Mouse (Mus musculus) neural tube, embryonic 11.5 days (tissue): ENCODE measurements around the gene Tle2. TPM values are rescaled to one million over a fixed set of nuclear protein-coding genes. Genes with fewer than 3 reads are reported as not detected.
A peak's percentile ranks its signal among the peaks of the same experiment; 100 is the strongest.

Experiments used
- ATAC-seq: fragments of 200-750 bp; cut with Nextera tagmentation; 2 replicates; pipeline ENCODE4 v1.8.0; 2017; ENCODE audit warnings: moderate number of reproducible peaks, mild to moderate bottlenecking, moderate TSS enrichment, moderate library complexity; ENCODE audit not compliant: insufficient read depth, low FRiP score, low TSS enrichment
- DNase-seq: peaks from one replicate; pipeline ENCODE4 v3.0.0-alpha.2; 2015; ENCODE audit warnings: low spot score
- H3K27ac ChIP-seq: fragments of 300-500 bp; sonication (generic); 2 replicates; pipeline ENCODE4 v1.5.1; 2014; ENCODE audit warnings: low read depth, mild to moderate bottlenecking, low read length
- H3K27me3 ChIP-seq: fragments of 300-500 bp; sonication (generic); 2 replicates; pipeline ENCODE4 v1.6.1; 2014; ENCODE audit warnings: mild to moderate bottlenecking, low read length, mixed read lengths; ENCODE audit not compliant: control insufficient read depth, insufficient read depth
- H3K36me3 ChIP-seq: fragments of 300-500 bp; sonication (generic); 2 replicates; pipeline ENCODE4 v1.6.1; 2014; ENCODE audit warnings: mild to moderate bottlenecking, low read length, moderate library complexity, mixed read lengths; ENCODE audit not compliant: control insufficient read depth, insufficient read depth
- H3K4me1 ChIP-seq: fragments of 300-500 bp; sonication (generic); 2 replicates; pipeline ENCODE4 v1.6.1; 2014; ENCODE audit warnings: low read length, mixed read lengths; ENCODE audit not compliant: control insufficient read depth, insufficient read depth
- H3K4me2 ChIP-seq: fragments of 300-500 bp; sonication (generic); 2 replicates; pipeline ENCODE4 v1.6.1; 2014; ENCODE audit warnings: low read depth, mild to moderate bottlenecking, moderate library complexity
- H3K4me3 ChIP-seq: fragments of 300-500 bp; sonication (generic); 2 replicates; pipeline ENCODE4 v1.5.1; 2014; ENCODE audit warnings: low read depth, low read length
- H3K9ac ChIP-seq: fragments of 300-500 bp; sonication (generic); 2 replicates; pipeline ENCODE4 v1.6.1; 2014; ENCODE audit warnings: mild to moderate bottlenecking, low read length
- H3K9me3 ChIP-seq: fragments of 300-500 bp; sonication (generic); 2 replicates; pipeline ENCODE4 v1.6.1; 2016; ENCODE audit warnings: low read length; ENCODE audit not compliant: control insufficient read depth
- WGBS: fragments of 180-500 bp; shearing (Covaris S2); extraction: QIAGEN DNeasy Blood & Tissue Kit; methylation state at CpG from one replicate; pipeline ENCODE4 v1.1.7; 2014; 5-methylcytosine and 5-hydroxymethylcytosine counted together
- polyA plus RNA-seq: library from polyadenylated mRNA; unstranded; fragments of >200 nt; fragmentation: Nextera tagmentation; extraction: Ambion mirVana; gene quantifications from 2 replicates; pipeline ENCODE4 v1.2.1, GENCODE M21; 2014

The Tle2 gene
- polyA plus RNA-seq, 1 experiment from 2014 or later = 7.0 TPM

DNA sequence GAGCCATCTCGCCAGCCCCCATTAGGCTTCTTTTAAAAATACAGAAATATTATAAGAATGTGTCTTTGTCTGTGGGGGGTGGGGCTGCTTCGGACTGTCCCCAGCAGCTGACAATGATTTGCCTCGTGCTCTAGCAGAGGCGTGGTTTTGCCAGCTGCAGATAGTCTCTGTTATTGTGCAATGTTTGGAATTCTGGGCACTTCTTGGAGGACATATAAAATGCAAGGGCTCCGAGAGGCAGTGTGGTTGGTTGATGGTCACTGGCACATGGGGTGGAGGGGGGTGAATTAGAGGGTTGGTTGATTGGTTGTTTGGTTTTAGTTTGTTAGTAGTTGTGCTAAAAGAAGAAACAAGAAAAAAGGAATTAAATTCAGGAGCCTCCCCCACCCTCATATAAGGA, 45.6 kb downstream of the Tle2 start:
- Histone ChIP-seq H3K27me3 (no peaks in the 10 kb centered on the region), H3K36me3 (peaks cover 2% of the 10 kb centered on the region; the same call in 1 of the 2 replicates), H3K4me1 (no peaks in the 10 kb centered on the region), H3K4me2 (no peak overlapping the region), H3K9ac (no peak overlapping the region), H3K4me3 (no peak overlapping the region), H3K9me3 (no peaks in the 10 kb centered on the region), H3K27ac (no peak overlapping the region)
- DNase-seq (no peak), ATAC-seq (no peak)
- WGBS = 88% methylated on average over 5 of the region's 5 CpGs

DNA sequence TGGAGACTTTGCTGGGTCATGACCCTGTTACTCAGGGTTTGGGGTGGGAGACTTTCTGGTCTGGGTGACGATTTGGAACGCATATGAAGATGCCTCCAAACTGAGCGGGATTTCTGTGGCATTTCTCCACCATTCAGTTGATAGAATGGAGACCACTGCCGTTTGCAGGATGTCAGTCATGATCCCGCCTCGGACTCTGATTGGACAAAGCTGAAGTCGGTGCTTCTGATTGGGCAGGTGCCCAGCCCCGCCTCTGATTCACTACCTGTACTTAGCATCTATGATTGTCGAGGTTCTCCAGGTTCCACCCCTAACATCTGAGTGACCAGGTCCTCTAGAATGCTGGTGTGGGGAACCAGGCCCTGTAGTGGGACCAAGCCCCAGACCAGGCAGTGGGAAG, 46.4 kb downstream of the Tle2 start:
- H3K4me1 ChIP-seq = 0 out of 2 replicates have a peak, but pooled peaks cover under 1% of the 10 kb centered on the region
- 56% methylated on average over 9 of the region's 9 CpGs for WGBS
- H3K27ac ChIP-seq = no peak overlapping the region
- H3K4me3 ChIP-seq = no peak overlapping the region
- no peaks in the 10 kb centered on the region for H3K27me3 ChIP-seq
- ATAC-seq = no peak
- H3K9ac ChIP-seq = no peak overlapping the region
- H3K9me3 ChIP-seq = no peaks in the 10 kb centered on the region
- H3K36me3 ChIP-seq = peaks cover 4% of the 10 kb centered on the region; the same call in 1 of the 2 replicates
- no peak for DNase-seq
- no peak overlapping the region for H3K4me2 ChIP-seq

- 64% methylated on average over 8 of the region's 8 CpGs for WGBS
- Histone ChIP-seq H3K9ac (no peak overlapping the region), H3K27me3 (no peaks in the 10 kb centered on the region), H3K36me3 (peaks cover 4% of the 10 kb centered on the region; the same call in 1 of the 2 replicates), H3K9me3 (no peaks in the 10 kb centered on the region), H3K4me1 (0 out of 2 replicates have a peak, but pooled peaks cover 4% of the 10 kb centered on the region), H3K4me3 (no peak overlapping the region), H3K27ac (no peak overlapping the region), H3K4me2 (no peak overlapping the region)
- ATAC-seq (no peak), DNase-seq (no peak)
These were observed 49.1 kb downstream of the Tle2 start for GRCm38 (mm10) chr10:81623441-81623840.

DNA sequence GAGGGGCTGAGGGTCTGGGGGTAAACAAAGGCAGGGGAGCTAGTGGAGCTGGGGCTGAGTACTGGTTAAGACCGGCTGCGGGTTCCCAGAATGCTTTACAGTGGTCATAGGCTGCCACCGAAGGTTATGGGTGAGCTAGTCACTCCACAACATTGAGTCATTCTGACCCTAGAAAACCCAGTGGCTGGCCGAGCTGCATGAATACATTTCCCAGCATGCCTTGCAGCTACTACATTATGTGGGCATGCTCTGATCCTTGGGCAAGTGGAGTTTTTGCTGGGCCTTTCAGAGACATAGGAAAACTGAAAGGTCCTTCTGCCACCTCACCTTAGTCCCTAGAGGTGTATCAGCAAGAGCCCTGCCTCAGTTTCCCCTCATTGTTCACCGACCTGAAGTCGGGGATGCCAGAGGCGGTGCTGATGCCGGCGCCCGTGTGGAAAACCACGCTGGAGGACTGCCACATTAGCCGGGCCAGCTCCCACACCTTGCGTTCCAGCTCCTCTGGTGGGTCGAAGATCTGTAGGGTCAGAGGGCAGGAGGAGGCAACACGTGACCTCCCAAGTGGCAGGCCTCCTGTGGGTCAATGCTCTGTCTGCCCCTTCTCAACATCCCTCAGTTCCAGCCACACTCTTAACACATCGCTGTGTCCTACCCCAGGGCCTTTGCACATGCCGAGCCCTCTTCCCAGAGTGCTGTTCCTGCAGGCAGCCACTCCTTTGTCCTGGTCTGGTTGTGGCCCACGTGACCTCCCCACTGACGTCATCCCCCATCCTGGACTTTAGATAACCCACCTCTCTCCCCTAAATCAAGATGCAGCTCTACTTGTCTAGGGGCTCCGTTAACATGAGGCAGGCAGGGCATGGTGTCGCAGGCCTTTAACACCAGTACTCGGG, 52.0 kb downstream of the Tle2 start:
- Histone ChIP-seq H3K27ac (no peak overlapping the region), H3K9ac (peak overlapping the region; percentile 60), H3K4me2 (peak overlapping the region; percentile 78), H3K4me1 (0 out of 2 replicates have a peak, but pooled peaks cover 4% of the 10 kb centered on the region), H3K4me3 (peak overlapping the region; percentile 47), H3K9me3 (no peaks in the 10 kb centered on the region), H3K27me3 (no peaks in the 10 kb centered on the region), H3K36me3 (peaks cover 2% of the 10 kb centered on the region; the same call in 1 of the 2 replicates)
- 93% methylated on average over 22 of the region's 22 CpGs for WGBS
- ATAC-seq (no peak), DNase-seq (no peak)

DNA sequence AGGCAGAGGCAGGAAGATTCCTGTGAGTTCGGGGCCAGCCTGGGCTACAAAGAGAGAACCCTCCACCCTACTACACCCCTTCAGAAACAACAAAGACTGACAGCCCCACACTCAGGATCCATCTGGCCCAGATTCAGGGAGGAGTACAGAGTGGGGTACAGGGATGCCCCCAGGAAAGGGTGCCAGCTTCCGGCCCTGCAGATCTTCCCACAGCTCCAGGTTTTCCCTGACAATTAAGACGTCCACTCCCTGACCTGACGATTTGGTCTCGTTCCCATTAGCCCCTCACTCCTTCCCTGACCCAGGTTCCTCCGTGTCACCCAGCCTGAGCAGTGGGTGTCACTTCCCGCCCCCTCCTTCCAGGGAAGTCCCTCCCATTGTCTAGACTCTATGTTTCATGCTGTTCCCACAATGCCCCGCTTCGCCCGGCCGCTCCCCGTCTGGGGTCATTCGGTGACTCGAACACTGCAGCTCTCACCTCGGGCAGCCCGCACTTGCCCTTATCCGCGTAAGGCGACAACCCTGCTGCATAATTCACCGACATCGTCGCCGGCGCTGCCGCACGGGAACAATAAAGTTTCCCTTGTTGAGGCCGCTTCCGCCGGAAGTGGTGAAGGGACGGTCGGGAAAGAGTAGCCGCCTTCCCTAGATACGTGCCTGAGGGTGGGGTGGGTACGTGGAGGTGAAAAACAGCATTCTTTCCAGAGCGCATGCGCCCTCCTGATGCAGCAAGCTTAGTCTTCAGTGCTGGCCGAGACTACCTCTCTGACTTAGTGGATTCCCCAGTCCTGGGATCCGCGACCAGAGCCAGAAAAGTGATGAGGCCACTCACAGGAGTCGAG, 52.9 kb downstream of the Tle2 start, which contains the start of gene Sirt6:
TSS of gene Sirt6 (minus strand) at position 804 of the 842 bp plus-strand sequence.
- 0 out of 2 replicates have a peak, but pooled peaks cover 4% of the 10 kb centered on the region for H3K4me1 ChIP-seq
- H3K27me3 ChIP-seq = no peaks in the 10 kb centered on the region
- peak within 1 kb of the TSS; percentile 39 for H3K27ac ChIP-seq
- H3K4me3 ChIP-seq = peak within 1 kb of the TSS; percentile 47
- H3K36me3 ChIP-seq = peaks cover 2% of the 10 kb centered on the region; the same call in 1 of the 2 replicates
- WGBS = 4% methylated on average over 40 of the region's 40 CpGs
- H3K9ac ChIP-seq = peak within 1 kb of the TSS; percentile 60
- H3K9me3 ChIP-seq = no peaks in the 10 kb centered on the region
- peak within 1 kb of the TSS; percentile 78 for H3K4me2 ChIP-seq
- ATAC-seq (peak; percentile 88), DNase-seq (peak; percentile 92)

DNA sequence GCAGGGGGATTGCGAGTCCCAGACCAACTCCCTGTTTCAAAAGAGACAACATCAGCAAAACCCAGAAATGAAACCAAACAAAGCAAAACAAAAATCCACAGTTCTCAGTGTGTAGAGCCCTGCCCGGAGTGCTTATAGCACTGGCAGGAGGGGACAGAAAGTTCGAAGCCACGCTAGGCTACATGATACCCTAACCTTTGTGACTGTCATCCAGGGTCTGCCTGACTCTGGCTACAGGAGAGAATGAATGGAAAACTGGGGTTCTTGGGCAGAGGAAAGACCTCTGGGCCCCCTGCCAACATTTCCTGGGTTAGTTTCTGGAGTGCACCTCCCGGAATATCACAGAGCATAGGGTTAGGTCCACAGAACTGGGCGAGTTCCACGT, 53.5 kb downstream of the Tle2 start:
- Histone ChIP-seq H3K36me3 (peaks cover 2% of the 10 kb centered on the region; the same call in 1 of the 2 replicates), H3K9me3 (no peaks in the 10 kb centered on the region), H3K4me2 (peak overlapping the region; percentile 78), H3K27me3 (no peaks in the 10 kb centered on the region), H3K4me1 (0 out of 2 replicates have a peak, but pooled peaks cover 4% of the 10 kb centered on the region), H3K4me3 (peak overlapping the region; percentile 47), H3K9ac (peak overlapping the region; percentile 60), H3K27ac (peak overlapping the region; percentile 39)
- DNase-seq (no peak), ATAC-seq (peak; percentile 33)
- 71% methylated on average over 7 of the region's 7 CpGs for WGBS

DNA sequence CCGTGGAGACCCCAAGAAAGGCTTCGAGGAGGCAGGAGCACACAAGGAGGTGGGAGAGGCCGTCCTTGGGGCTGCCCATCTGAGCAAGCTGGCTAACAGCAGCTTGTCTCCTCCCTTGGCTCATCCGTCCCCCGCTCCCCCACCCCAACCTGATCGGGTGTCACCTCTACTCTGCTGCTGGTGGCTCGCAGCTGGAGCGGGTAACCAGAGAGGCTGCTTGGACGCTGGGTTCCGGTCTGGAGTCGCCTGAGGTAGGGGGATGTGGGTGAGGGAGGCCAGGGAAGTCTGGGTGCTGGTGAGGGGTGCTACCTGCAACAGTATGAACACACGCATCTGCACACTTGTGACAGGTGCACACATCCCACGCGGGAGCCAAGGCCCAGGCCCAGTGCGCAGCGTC, 54.0 kb downstream of the Tle2 start, which contains the start of gene Ankrd24:
TSS of gene Ankrd24 (plus strand) at position 151 of the 400 bp plus-strand sequence.
- Histone ChIP-seq H3K9me3 (no peaks in the 10 kb centered on the region), H3K4me1 (0 out of 2 replicates have a peak, but pooled peaks cover 4% of the 10 kb centered on the region), H3K27me3 (no peaks in the 10 kb centered on the region), H3K4me2 (peak within 1 kb of the TSS; percentile 78), H3K27ac (peak within 1 kb of the TSS; percentile 39), H3K4me3 (peak within 1 kb of the TSS; percentile 47), H3K36me3 (peaks cover 2% of the 10 kb centered on the region; the same call in 1 of the 2 replicates), H3K9ac (peak within 1 kb of the TSS; percentile 60)
- ATAC-seq (no peak), DNase-seq (no peak)
- 75% methylated on average over 16 of the region's 16 CpGs for WGBS
